24 mouse cellular contexts compared by ENCODE assay signal in the genomic region with DNA sequence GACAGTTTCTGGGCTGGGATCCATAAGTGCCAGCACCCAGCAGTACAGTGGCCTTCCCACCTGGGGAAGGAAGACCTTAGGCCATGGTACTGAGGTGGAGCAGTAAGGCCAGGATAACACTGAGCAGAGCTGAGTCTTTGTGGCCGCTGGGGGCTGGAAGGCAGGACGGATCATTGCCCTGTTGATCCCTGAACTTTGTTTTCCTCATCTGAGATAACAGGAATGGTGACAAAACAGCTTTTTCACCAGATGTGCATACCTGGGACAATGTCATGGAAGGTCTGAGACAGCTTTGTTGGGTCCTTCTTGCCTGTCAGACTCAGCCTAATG. TPM values are rescaled to one million over a fixed set of nuclear protein-coding genes. Genes with fewer than 3 reads are reported as not detected.
A peak's percentile ranks its signal among the peaks of the same experiment; 100 is the strongest.
DNase-seq lines count a peak whose midpoint lies in the region; ATAC-seq and TF ChIP-seq lines count a peak whose summit lies in the region.
"Had no signal": no experiment of that assay in that cellular context is flagged by ENCODE, and none has a peak within 500 bp of the region (broad histone marks: within the 10 kb centered on the region; RNA-seq: fewer than 3 reads in every experiment).

No protein-coding gene starts in this region.

- peak; percentile 27; the same call in 1 of the 2 replicates for ATAC-seq in hindbrain, embryonic 15.5 days (ENCODE audit: low FRiP score, low read depth)
- no peak for ATAC-seq in hindbrain, embryonic 13.5 days (ENCODE audit: low FRiP score)
- ATAC-seq in lung, postnatal 0 days = 0 out of 2 replicates have a peak, but pooled peaks have one; percentile 4
- peak; percentile 13; the same call in 1 of the 2 replicates for ATAC-seq in liver, embryonic 13.5 days (ENCODE audit: low read depth)
- 0 out of 2 replicates have a peak, but pooled peaks have one; percentile 11 for ATAC-seq in stomach, postnatal 0 days (ENCODE audit: low FRiP score, low TSS enrichment)
- ATAC-seq: forebrain, embryonic 15.5 days; inflammation-experienced regulatory T-cells, adult 6 months; midbrain, embryonic 13.5 days had no signal

- H3K27me3 ChIP-seq in hindbrain, embryonic 15.5 days = peaks cover under 1% of the 10 kb centered on the region; the same call in 1 of the 2 replicates
- peaks cover 18% of the 10 kb centered on the region for H3K27me3 ChIP-seq in hindbrain, embryonic 13.5 days
- no peaks in the 10 kb centered on the region for H3K27me3 ChIP-seq in lung, postnatal 0 days (replicated peaks; ENCODE audit: insufficient read depth, low read length)
- H3K27me3 ChIP-seq in liver, embryonic 13.5 days = peaks cover 36% of the 10 kb centered on the region
- no peaks in the 10 kb centered on the region for H3K27me3 ChIP-seq in stomach, postnatal 0 days (ENCODE audit: control insufficient read depth, insufficient read depth, low read length)
- H3K27me3 ChIP-seq: forebrain, embryonic 15.5 days had no signal

- no peak overlapping the region for H3K9ac ChIP-seq in hindbrain, embryonic 15.5 days
- no peak overlapping the region for H3K9ac ChIP-seq in hindbrain, embryonic 13.5 days
- no peak overlapping the region for H3K9ac ChIP-seq in lung, postnatal 0 days (replicated peaks; ENCODE audit: low read depth)
- no peak overlapping the region for H3K9ac ChIP-seq in liver, embryonic 13.5 days
- H3K9ac ChIP-seq in stomach, postnatal 0 days (ENCODE audit: low read length) = 0 out of 2 replicates have a peak overlapping the region, but pooled peaks have one; percentile 31
- H3K9ac ChIP-seq: embryonic facial prominence, embryonic 13.5 days; forebrain, embryonic 15.5 days; midbrain, embryonic 13.5 days had no signal

- WGBS in hindbrain, embryonic 15.5 days = 85% methylated on average over 2 of the region's 2 CpGs
- WGBS in hindbrain, embryonic 13.5 days = 86% methylated on average over 2 of the region's 2 CpGs
- WGBS in lung, postnatal 0 days = 72% methylated on average over 2 of the region's 2 CpGs
- 57% methylated on average over 2 of the region's 2 CpGs for WGBS in liver, embryonic 13.5 days (ENCODE audit: insufficient replicate concordance)
- 82% methylated on average over 2 of the region's 2 CpGs for WGBS in stomach, postnatal 0 days

- H3K4me3 ChIP-seq in hindbrain, embryonic 15.5 days = no peak overlapping the region
- H3K4me3 ChIP-seq in hindbrain, embryonic 13.5 days = no peak overlapping the region
- H3K4me3 ChIP-seq in lung, postnatal 0 days (ENCODE audit: low read depth, low read length) = no peak overlapping the region
- H3K4me3 ChIP-seq in liver, embryonic 13.5 days (replicated peaks) = peak overlapping the region; percentile 7; the same call in 1 of the 2 replicates
- H3K4me3 ChIP-seq in stomach, postnatal 0 days (ENCODE audit: low read depth, low read length) = peak overlapping the region; percentile 12; the same call in 1 of the 2 replicates
- H3K4me3 ChIP-seq: embryonic facial prominence, embryonic 13.5 days; forebrain, embryonic 15.5 days; heart, embryonic 10.5 days; midbrain, embryonic 13.5 days had no signal

- H3K4me2 ChIP-seq in hindbrain, embryonic 15.5 days = no peak overlapping the region
- H3K4me2 ChIP-seq in hindbrain, embryonic 13.5 days = no peak overlapping the region
- H3K4me2 ChIP-seq in lung, postnatal 0 days (replicated peaks; ENCODE audit: low read depth, low read length) = peak overlapping the region; percentile 32; the same call in 1 of the 2 replicates
- H3K4me2 ChIP-seq in liver, embryonic 13.5 days = peak overlapping the region; percentile 38; the same call in 1 of the 2 replicates
- peak overlapping the region; percentile 42 for H3K4me2 ChIP-seq in stomach, postnatal 0 days (replicated peaks; ENCODE audit: low read depth)
- H3K4me2 ChIP-seq: embryonic facial prominence, embryonic 13.5 days; forebrain, embryonic 15.5 days; midbrain, embryonic 13.5 days had no signal

- no peaks in the 10 kb centered on the region for H3K36me3 ChIP-seq in hindbrain, embryonic 15.5 days
- no peaks in the 10 kb centered on the region for H3K36me3 ChIP-seq in hindbrain, embryonic 13.5 days
- H3K36me3 ChIP-seq in lung, postnatal 0 days (ENCODE audit: insufficient read depth, low read length) = no peaks in the 10 kb centered on the region
- no peaks in the 10 kb centered on the region for H3K36me3 ChIP-seq in liver, embryonic 13.5 days
- no peaks in the 10 kb centered on the region for H3K36me3 ChIP-seq in stomach, postnatal 0 days (ENCODE audit: control insufficient read depth, insufficient read depth, low read length)
- H3K36me3 ChIP-seq: embryonic facial prominence, embryonic 13.5 days; forebrain, embryonic 15.5 days; heart, embryonic 10.5 days; midbrain, embryonic 13.5 days had no signal

- H3K27ac ChIP-seq in hindbrain, embryonic 15.5 days (replicated peaks) = no peak overlapping the region
- no peak overlapping the region for H3K27ac ChIP-seq in hindbrain, embryonic 13.5 days
- no peak overlapping the region for H3K27ac ChIP-seq in lung, postnatal 0 days (ENCODE audit: low read length)
- H3K27ac ChIP-seq in liver, embryonic 13.5 days = no peak overlapping the region
- H3K27ac ChIP-seq in stomach, postnatal 0 days (replicated peaks) = no peak overlapping the region
- H3K27ac ChIP-seq: embryonic facial prominence, embryonic 13.5 days; forebrain, embryonic 15.5 days; heart, embryonic 10.5 days; macrophage; midbrain, embryonic 13.5 days had no signal

- no peak for TF ChIP-seq CTCF in lung, postnatal 0 days (IDR thresholded peaks at IDR 0.05)
- no peak for TF ChIP-seq CTCF in stomach, postnatal 0 days (IDR thresholded peaks at IDR 0.05; ENCODE audit: low read depth)

- DNase-seq in lung, postnatal 0 days (ENCODE audit: low spot score) = no peak
- DNase-seq in lung, postnatal 36 days = no peak
- no peak for DNase-seq in liver, embryonic 13.5 days
- DNase-seq in stomach, postnatal 0 days (ENCODE audit: low spot score) = no peak
- no peak for DNase-seq in left cerebral cortex, adult 18-20 months (ENCODE audit: low spot score in 2 of 2)
- DNase-seq in ovary, postnatal 36 days (ENCODE audit: low spot score) = no peak
- DNase-seq: adrenal gland, adult 8-10 months; cerebellum, adult 18-20 months had no signal

- H3K9me3 ChIP-seq in hindbrain, embryonic 15.5 days = no peaks in the 10 kb centered on the region
- no peaks in the 10 kb centered on the region for H3K9me3 ChIP-seq in hindbrain, embryonic 13.5 days
- H3K9me3 ChIP-seq in lung, postnatal 0 days (ENCODE audit: low read length) = no peaks in the 10 kb centered on the region
- H3K9me3 ChIP-seq in liver, embryonic 13.5 days (replicated peaks) = no peaks in the 10 kb centered on the region
- no peaks in the 10 kb centered on the region for H3K9me3 ChIP-seq in stomach, postnatal 0 days (ENCODE audit: control insufficient read depth, low read length)
- H3K9me3 ChIP-seq: embryonic facial prominence, embryonic 13.5 days; forebrain, embryonic 15.5 days; heart, embryonic 10.5 days; midbrain, embryonic 13.5 days had no signal

- no peaks in the 10 kb centered on the region for H3K4me1 ChIP-seq in hindbrain, embryonic 15.5 days (replicated peaks)
- H3K4me1 ChIP-seq in hindbrain, embryonic 13.5 days (replicated peaks) = no peaks in the 10 kb centered on the region
- no peaks in the 10 kb centered on the region for H3K4me1 ChIP-seq in lung, postnatal 0 days (ENCODE audit: insufficient read depth, low read depth, low read length)
- H3K4me1 ChIP-seq in liver, embryonic 13.5 days (replicated peaks) = peaks cover 14% of the 10 kb centered on the region
- H3K4me1 ChIP-seq in stomach, postnatal 0 days (replicated peaks; ENCODE audit: control insufficient read depth, insufficient read depth) = no peaks in the 10 kb centered on the region
- H3K4me1 ChIP-seq: embryonic facial prominence, embryonic 13.5 days; midbrain, embryonic 13.5 days had no signal

- TF ChIP-seq EP300 in lung, postnatal 0 days (IDR thresholded peaks at IDR 0.05) = no peak
- no peak for TF ChIP-seq EP300 in stomach, postnatal 0 days (optimal IDR thresholded peaks at IDR 0.05)

RNA-seq across cellular contexts. Expression of gene Urah, which starts 0.9 kb away (rescaled TPM):
- 0.25 TPM in 2 replicates for polyA plus RNA-seq in hindbrain, embryonic 15.5 days (2015; fragmentation: Nextera tagmentation; extraction: Ambion mirVana)
- polyA plus RNA-seq in hindbrain, embryonic 13.5 days (2015; fragmentation: Nextera tagmentation; extraction: Ambion mirVana) = not detected in 2 replicates
- 12.6 and 15.0 TPM in 2 replicates for polyA plus RNA-seq in lung, postnatal 0 days (2015; fragmentation: Nextera tagmentation; extraction: Ambion mirVana)
- 9.7 and 10.9 TPM in 2 replicates for polyA plus RNA-seq in liver, embryonic 13.5 days (2015; fragmentation: Nextera tagmentation; extraction: Ambion mirVana)
- 21.9 and 22.7 TPM in 2 replicates for polyA plus RNA-seq in stomach, postnatal 0 days (2015; fragmentation: Nextera tagmentation; extraction: Ambion mirVana)
- 1 to 10 TPM; 3.3 to 5.0 TPM for total RNA-seq in left cerebral cortex, adult 18-20 months (2021)
- total RNA-seq: gastrocnemius, adult 8-10 months; MEL had no signal
- polyA plus RNA-seq: brain, embryonic 14.5 days; C2C12; forebrain, embryonic 15.5 days; inflammation-experienced regulatory T-cells, adult 6 months; macrophage; midbrain, embryonic 13.5 days had no signal

RNA-seq across cellular contexts. Expression of gene Scgb1c1, which starts 9.6 kb away (rescaled TPM):
- not detected in 2 replicates for polyA plus RNA-seq in hindbrain, embryonic 15.5 days (2015; fragmentation: Nextera tagmentation; extraction: Ambion mirVana)
- polyA plus RNA-seq in hindbrain, embryonic 13.5 days (2015; fragmentation: Nextera tagmentation; extraction: Ambion mirVana) = not detected in 2 replicates
- polyA plus RNA-seq in lung, postnatal 0 days (2015; fragmentation: Nextera tagmentation; extraction: Ambion mirVana) = 25.9 and 27.0 TPM in 2 replicates
- polyA plus RNA-seq in liver, embryonic 13.5 days (2015; fragmentation: Nextera tagmentation; extraction: Ambion mirVana) = not detected in 2 replicates
- not detected in 2 replicates for polyA plus RNA-seq in stomach, postnatal 0 days (2015; fragmentation: Nextera tagmentation; extraction: Ambion mirVana)
- total RNA-seq in left cerebral cortex, adult 18-20 months (2021) = not detected
- total RNA-seq: adrenal gland, adult 8-10 months; gastrocnemius, adult 8-10 months; left cerebral cortex, postnatal 10 days; MEL had no signal
- polyA plus RNA-seq: brain, embryonic 14.5 days; C2C12; embryonic facial prominence, embryonic 13.5 days; forebrain, embryonic 15.5 days; heart, embryonic 10.5 days; inflammation-experienced regulatory T-cells, adult 6 months; kidney, embryonic 16.5 days; macrophage; midbrain, embryonic 13.5 days had no signal

RNA-seq across cellular contexts. Expression of gene Odf3, which starts 11.9 kb away (rescaled TPM):
- not detected in 2 replicates for polyA plus RNA-seq in hindbrain, embryonic 15.5 days (2015; fragmentation: Nextera tagmentation; extraction: Ambion mirVana)
- not detected in 2 replicates for polyA plus RNA-seq in hindbrain, embryonic 13.5 days (2015; fragmentation: Nextera tagmentation; extraction: Ambion mirVana)
- polyA plus RNA-seq in lung, postnatal 0 days (2015; fragmentation: Nextera tagmentation; extraction: Ambion mirVana) = not detected in 2 replicates
- polyA plus RNA-seq in liver, embryonic 13.5 days (2015; fragmentation: Nextera tagmentation; extraction: Ambion mirVana) = not detected in 2 replicates
- not detected in 2 replicates for polyA plus RNA-seq in stomach, postnatal 0 days (2015; fragmentation: Nextera tagmentation; extraction: Ambion mirVana)
- not detected for total RNA-seq in left cerebral cortex, adult 18-20 months (2021)
- total RNA-seq: gastrocnemius, adult 8-10 months; heart, postnatal 25 days; left cerebral cortex, postnatal 10 days; MEL had no signal
- polyA plus RNA-seq: heart, embryonic 10.5 days; inflammation-experienced regulatory T-cells, adult 6 months; macrophage; thymus, postnatal 0 days had no signal

RNA-seq across cellular contexts. Expression of gene Zfp941, which starts 13.7 kb away (rescaled TPM):
- 27.1 and 28.3 TPM in 2 replicates for polyA plus RNA-seq in hindbrain, embryonic 15.5 days (2015; fragmentation: Nextera tagmentation; extraction: Ambion mirVana)
- polyA plus RNA-seq in hindbrain, embryonic 13.5 days (2015; fragmentation: Nextera tagmentation; extraction: Ambion mirVana) = 24.1 and 26.6 TPM in 2 replicates
- 0.21 and 0.30 TPM in 2 replicates for polyA plus RNA-seq in lung, postnatal 0 days (2015; fragmentation: Nextera tagmentation; extraction: Ambion mirVana)
- 0.24 and 0.38 TPM in 2 replicates for polyA plus RNA-seq in liver, embryonic 13.5 days (2015; fragmentation: Nextera tagmentation; extraction: Ambion mirVana)
- polyA plus RNA-seq in stomach, postnatal 0 days (2015; fragmentation: Nextera tagmentation; extraction: Ambion mirVana) = 0.59 and 0.65 TPM in 2 replicates
- total RNA-seq in left cerebral cortex, adult 18-20 months (2021) = 10 to 100 TPM; 23.3 to 29.6 TPM
- total RNA-seq: heart, postnatal 25 days; MEL had no signal

RNA-seq across cellular contexts. Expression of gene Gm45785, which starts 20.4 kb away (rescaled TPM):
- not detected in 2 replicates for polyA plus RNA-seq in hindbrain, embryonic 15.5 days (2015; fragmentation: Nextera tagmentation; extraction: Ambion mirVana)
- polyA plus RNA-seq in hindbrain, embryonic 13.5 days (2015; fragmentation: Nextera tagmentation; extraction: Ambion mirVana) = 0.84 TPM in 1 of 2 replicates, not detected in the other
- polyA plus RNA-seq in lung, postnatal 0 days (2015; fragmentation: Nextera tagmentation; extraction: Ambion mirVana) = not detected in 2 replicates
- polyA plus RNA-seq in liver, embryonic 13.5 days (2015; fragmentation: Nextera tagmentation; extraction: Ambion mirVana) = not detected in 2 replicates
- polyA plus RNA-seq in stomach, postnatal 0 days (2015; fragmentation: Nextera tagmentation; extraction: Ambion mirVana) = not detected in 2 replicates
- total RNA-seq in left cerebral cortex, adult 18-20 months (2021) = 1 to 10 TPM; 1.2 to 1.7 TPM
- total RNA-seq: gastrocnemius, adult 8-10 months; heart, postnatal 25 days; MEL had no signal
- polyA plus RNA-seq: C2C12; embryonic facial prominence, embryonic 13.5 days; forebrain, embryonic 15.5 days; heart, embryonic 10.5 days; inflammation-experienced regulatory T-cells, adult 6 months; kidney, embryonic 16.5 days; macrophage; midbrain, embryonic 13.5 days; thymus, postnatal 0 days had no signal

Comparison
In these comparisons a context has a peak if more than half of its experiments do, and no peak if none do; other contexts are left out.
1. H3K4me2 ChIP-seq: peak in lung, postnatal 0 days (single experiment), liver, embryonic 13.5 days (single experiment) and stomach, postnatal 0 days (single experiment); none in hindbrain, embryonic 15.5 days (single experiment) and hindbrain, embryonic 13.5 days (single experiment).
2. H3K4me3 ChIP-seq: peak in liver, embryonic 13.5 days (single experiment) and stomach, postnatal 0 days (single experiment); none in hindbrain, embryonic 15.5 days (single experiment), hindbrain, embryonic 13.5 days (single experiment) and lung, postnatal 0 days (single experiment).
3. RNA of gene Scgb1c1, which starts 9.6 kb away (polyA plus RNA-seq): 25.9 to 27.0 TPM in lung, postnatal 0 days; not detected in hindbrain, embryonic 15.5 days, not detected in hindbrain, embryonic 13.5 days, not detected in liver, embryonic 13.5 days and not detected in stomach, postnatal 0 days; every median in the first group is over 10 times any median in the second.